Mouse (Mus musculus) urinary bladder, postnatal 10 days (tissue): ENCODE data around the gene Sepsecs.

Experiments used
- DNase-seq: peaks from one replicate; pipeline ENCODE4 v3.0.0; 2022; ENCODE audit warnings: low spot score

Sepsecs gene

GRCm38 (mm10) chr5:52610306-52610705 lies 59.2 kb downstream of the Sepsecs start:
- DNase-seq, result no peak

GRCm38 (mm10) chr5:52609672-52610071 lies 59.8 kb downstream of the Sepsecs start:
- no peak for DNase-seq

GRCm38 (mm10) chr5:52604582-52605041 lies 64.9 kb downstream of the Sepsecs start:
- DNase-seq, result no peak

DNA sequence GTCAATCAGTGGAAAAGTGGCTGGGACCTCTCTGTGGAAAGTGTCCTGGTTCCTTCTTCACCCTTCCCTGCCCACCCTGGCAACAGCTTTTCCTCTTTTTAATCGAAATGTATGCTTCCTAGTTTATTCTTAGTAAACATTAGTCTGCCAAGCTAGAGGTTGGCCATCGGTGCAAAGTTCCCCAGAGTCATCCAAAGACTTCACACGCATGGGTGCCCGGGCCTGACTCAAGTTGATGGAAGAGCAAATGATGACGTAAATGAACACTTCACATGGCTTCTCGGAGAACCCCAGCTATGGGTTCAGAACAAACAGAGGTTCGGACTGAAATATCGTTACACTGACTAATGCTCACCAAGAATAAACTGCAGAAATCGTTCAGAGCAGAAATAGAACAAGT lies 78.9 kb downstream of the Sepsecs start:
- DNase-seq, result no peak
